In the genomic region with DNA sequence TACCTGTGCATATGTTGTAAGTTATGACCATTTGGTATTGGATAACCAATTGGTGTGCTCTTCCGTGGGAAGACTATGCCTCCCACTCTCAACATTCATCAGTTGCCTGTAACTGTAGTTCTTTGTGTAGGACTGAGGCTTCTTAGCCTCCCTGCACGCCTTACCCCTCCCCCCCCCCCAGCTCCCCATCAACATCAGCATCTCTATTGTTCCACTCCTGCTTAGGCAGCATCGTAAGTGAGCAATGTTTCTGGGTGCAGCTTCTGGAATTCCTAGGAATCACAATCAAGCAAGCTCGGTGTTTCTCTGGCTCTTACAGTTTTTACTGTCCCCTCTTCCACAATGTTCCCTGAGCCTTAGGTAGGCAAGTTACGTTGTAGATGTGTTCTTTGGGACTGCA, we compare ENCODE assay signal across 43 mouse cellular contexts. TPM values are rescaled to one million over a fixed set of nuclear protein-coding genes. Genes with fewer than 3 reads are reported as not detected.
"Had no signal": no experiment of that assay in that cellular context is flagged by ENCODE, and none has a peak within 500 bp of the region (broad histone marks: within the 10 kb centered on the region; RNA-seq: fewer than 3 reads in every experiment).

No protein-coding gene starts in this region.

- H3K36me3 ChIP-seq: heart, embryonic 10.5 days; heart, embryonic 12.5 days; hindbrain, embryonic 10.5 days; hindbrain, embryonic 12.5 days; kidney, embryonic 15.5 days; limb, embryonic 10.5 days; limb, embryonic 12.5 days; liver, embryonic 13.5 days; liver, embryonic 15.5 days had no signal

- H3K4me1 ChIP-seq: hindbrain, embryonic 10.5 days; hindbrain, embryonic 12.5 days; kidney, embryonic 15.5 days; limb, embryonic 10.5 days; limb, embryonic 12.5 days; liver, embryonic 13.5 days; liver, embryonic 15.5 days had no signal

- H3K9ac ChIP-seq: heart, embryonic 12.5 days; hindbrain, embryonic 12.5 days; hindbrain, embryonic 14.5 days; kidney, embryonic 15.5 days; limb, embryonic 12.5 days; liver, embryonic 13.5 days; liver, embryonic 15.5 days; liver, postnatal 0 days had no signal

- DNase-seq: gastrocnemius, postnatal 10 days; gastrocnemius, postnatal 25 days; heart, adult 18-20 months; heart, postnatal 10 days; heart, postnatal 4 days; kidney, adult 11 months; kidney, adult 2 months; kidney, adult 9 months; kidney, postnatal 14 days; kidney, postnatal 36 days; layer of hippocampus, adult 9-11 months; layer of hippocampus, postnatal 36 days; liver; liver, embryonic 13.5 days; liver, postnatal 0 days had no signal

- H3K9me3 ChIP-seq: heart, embryonic 10.5 days; heart, embryonic 12.5 days; hindbrain, embryonic 10.5 days; hindbrain, embryonic 12.5 days; kidney, embryonic 15.5 days; limb, embryonic 10.5 days; limb, embryonic 12.5 days; liver, embryonic 13.5 days; liver, embryonic 15.5 days had no signal

- H3K27ac ChIP-seq: heart, embryonic 10.5 days; hindbrain, embryonic 10.5 days; hindbrain, embryonic 12.5 days; hindbrain, embryonic 14.5 days; kidney, embryonic 15.5 days; kidney, postnatal 0 days; limb, embryonic 10.5 days; limb, embryonic 12.5 days; liver, embryonic 13.5 days; liver, embryonic 15.5 days had no signal

- H3K27me3 ChIP-seq: hindbrain, embryonic 12.5 days; liver, embryonic 13.5 days; liver, embryonic 15.5 days had no signal

- ATAC-seq: hindbrain, embryonic 16.5 days; inflammation-experienced regulatory T-cells, adult 6 months; intestine, embryonic 16.5 days; liver, postnatal 0 days had no signal

- H3K4me3 ChIP-seq: heart, embryonic 10.5 days; heart, embryonic 12.5 days; hindbrain, embryonic 10.5 days; hindbrain, embryonic 12.5 days; kidney, embryonic 15.5 days; limb, embryonic 10.5 days; limb, embryonic 12.5 days; liver, embryonic 13.5 days; liver, embryonic 15.5 days had no signal

RNA-seq across cellular contexts. Expression of a gene that starts 5.8 kb away (rescaled TPM):
- total RNA-seq: gastrocnemius, postnatal 10 days; gastrocnemius, postnatal 25 days; gastrocnemius, postnatal 4 days; granulocyte monocyte progenitor cell, adult 5-6 weeks; heart, adult 18-20 months; heart, adult 8-10 months; heart, postnatal 10 days; heart, postnatal 25 days; heart, postnatal 4 days; layer of hippocampus, adult 18-20 months; layer of hippocampus, adult 8-10 months; layer of hippocampus, postnatal 14 days; layer of hippocampus, postnatal 36 days; left cerebral cortex, adult 8-10 months; left cerebral cortex, postnatal 10 days; left cerebral cortex, postnatal 36 days had no signal
- polyA plus RNA-seq: heart, embryonic 10.5 days; heart, embryonic 12.5 days; heart, embryonic 14.5 days; heart, embryonic 16.5 days; hindbrain, embryonic 10.5 days; hindbrain, embryonic 12.5 days; hindbrain, embryonic 14.5 days; hindbrain, embryonic 16.5 days; inflammation-experienced regulatory T-cells, adult 6 months; intestine, embryonic 16.5 days; kidney, adult 2 months; kidney, embryonic 15.5 days; kidney, postnatal 0 days; large intestine, adult 2 months; limb, embryonic 10.5 days; limb, embryonic 12.5 days; liver, embryonic 11.5 days; liver, embryonic 13.5 days; liver, embryonic 15.5 days; liver, postnatal 0 days had no signal

RNA-seq across cellular contexts. Expression of a gene that starts 14.6 kb away (rescaled TPM):
- total RNA-seq: gastrocnemius, postnatal 25 days; granulocyte monocyte progenitor cell, adult 5-6 weeks; heart, adult 8-10 months; heart, postnatal 10 days; heart, postnatal 25 days; layer of hippocampus, adult 18-20 months; layer of hippocampus, adult 8-10 months; layer of hippocampus, postnatal 14 days; layer of hippocampus, postnatal 36 days; left cerebral cortex, postnatal 10 days; left cerebral cortex, postnatal 36 days had no signal

RNA-seq across cellular contexts. Expression of a gene that starts 26.8 kb away (rescaled TPM):
- total RNA-seq: gastrocnemius, postnatal 10 days; gastrocnemius, postnatal 25 days; granulocyte monocyte progenitor cell, adult 5-6 weeks; heart, adult 18-20 months; heart, adult 8-10 months; heart, postnatal 10 days; heart, postnatal 25 days; heart, postnatal 4 days; layer of hippocampus, adult 18-20 months; layer of hippocampus, adult 8-10 months; layer of hippocampus, postnatal 14 days; layer of hippocampus, postnatal 36 days; left cerebral cortex, adult 18-20 months; left cerebral cortex, adult 8-10 months; left cerebral cortex, postnatal 10 days; left cerebral cortex, postnatal 36 days had no signal
- polyA plus RNA-seq: heart, embryonic 10.5 days; heart, embryonic 12.5 days; heart, embryonic 14.5 days; hindbrain, embryonic 10.5 days; hindbrain, embryonic 12.5 days; hindbrain, embryonic 14.5 days; hindbrain, embryonic 16.5 days; inflammation-experienced regulatory T-cells, adult 6 months; intestine, embryonic 16.5 days; kidney, adult 2 months; kidney, postnatal 0 days; limb, embryonic 10.5 days; limb, embryonic 12.5 days; liver, embryonic 11.5 days; liver, embryonic 13.5 days; liver, embryonic 15.5 days; liver, postnatal 0 days had no signal

RNA-seq across cellular contexts. Expression of a gene that starts 58.7 kb away (rescaled TPM):
- total RNA-seq: gastrocnemius, postnatal 10 days; gastrocnemius, postnatal 25 days; gastrocnemius, postnatal 4 days; granulocyte monocyte progenitor cell, adult 5-6 weeks; heart, adult 18-20 months; heart, adult 8-10 months; heart, postnatal 10 days; heart, postnatal 25 days; heart, postnatal 4 days; layer of hippocampus, adult 18-20 months; layer of hippocampus, adult 8-10 months; layer of hippocampus, postnatal 14 days; layer of hippocampus, postnatal 36 days; left cerebral cortex, adult 18-20 months; left cerebral cortex, adult 8-10 months; left cerebral cortex, postnatal 10 days; left cerebral cortex, postnatal 36 days had no signal
- polyA plus RNA-seq: heart, embryonic 10.5 days; heart, embryonic 12.5 days; heart, embryonic 14.5 days; heart, embryonic 16.5 days; hindbrain, embryonic 16.5 days; inflammation-experienced regulatory T-cells, adult 6 months; kidney, adult 2 months; kidney, embryonic 15.5 days; kidney, postnatal 0 days; large intestine, adult 2 months; limb, embryonic 10.5 days; limb, embryonic 12.5 days; liver, embryonic 11.5 days; liver, embryonic 13.5 days; liver, embryonic 15.5 days; liver, postnatal 0 days had no signal
